Mouse (Mus musculus): ENCODE measurements around the gene Chpf. TPM values are rescaled to one million over a fixed set of nuclear protein-coding genes. Genes with fewer than 3 reads are reported as not detected.
A peak's percentile ranks its signal among the peaks of the same experiment; 100 is the strongest.

Gene Chpf
- total RNA-seq (2021), result 1 to 10 TPM; 3.7 to 4.4 TPM
- long read RNA-seq, experiment 1, transcript Chpf-201 (4 exons, 2,892 nt), result major isoform, 11 of 11 reads
- long read RNA-seq, experiment 1, partial matches to known transcripts, result 0 of 11 reads
- long read RNA-seq, experiment 1, other reads (novel, unspliced or antisense), result 0 of 11 reads
- long read RNA-seq, experiment 2, transcript Chpf-201 (4 exons, 2,892 nt), result major isoform, 6 of 6 reads
- long read RNA-seq, experiment 2, partial matches to known transcripts, result 0 of 6 reads
- long read RNA-seq, experiment 2, other reads (novel, unspliced or antisense), result 0 of 6 reads

DNA sequence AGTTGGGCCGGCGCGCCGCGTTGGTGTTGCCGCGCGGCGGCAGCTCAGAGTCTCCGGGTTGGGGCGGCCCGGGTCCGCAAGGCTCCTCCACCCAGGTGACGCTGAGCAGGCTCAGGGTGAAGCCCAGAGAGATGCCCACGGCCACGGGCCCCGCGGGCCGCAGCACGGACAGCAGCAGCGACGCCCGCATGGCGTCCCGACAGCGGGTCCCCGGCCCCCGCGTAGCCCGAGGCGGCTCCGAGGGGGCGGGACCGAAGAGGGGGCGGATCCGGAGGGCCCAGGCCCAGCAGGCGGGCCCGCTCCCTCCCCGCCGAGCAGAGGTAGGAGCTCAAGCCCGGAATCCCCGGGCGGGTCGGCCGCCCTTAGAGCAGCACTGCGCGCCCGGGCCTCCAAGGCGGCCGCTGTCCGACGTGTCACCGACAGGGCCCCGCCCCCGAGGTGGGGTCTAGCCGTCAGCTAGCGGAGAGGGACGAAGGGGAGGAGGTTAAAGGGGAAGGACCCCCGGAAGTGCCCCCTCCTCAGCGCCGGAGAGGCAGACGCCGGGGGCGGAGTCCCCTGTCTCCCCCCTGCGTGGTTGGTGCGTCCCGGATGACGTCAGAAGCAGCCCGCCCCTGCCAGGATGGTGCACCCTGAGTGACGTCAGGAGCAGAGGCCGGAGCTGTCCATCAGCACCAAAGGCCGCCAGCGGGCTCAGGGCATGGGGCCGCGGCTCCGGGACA, at the start of gene Chpf, which contains the start of gene Tmem198:
Gene Chpf (minus strand): TSS at position 392 of the 719 bp plus-strand sequence.
Gene Tmem198 (plus strand): TSS at position 617 of the 719 bp plus-strand sequence.
- DNase-seq (ENCODE audit: low spot score), result peak; percentile 95

DNA sequence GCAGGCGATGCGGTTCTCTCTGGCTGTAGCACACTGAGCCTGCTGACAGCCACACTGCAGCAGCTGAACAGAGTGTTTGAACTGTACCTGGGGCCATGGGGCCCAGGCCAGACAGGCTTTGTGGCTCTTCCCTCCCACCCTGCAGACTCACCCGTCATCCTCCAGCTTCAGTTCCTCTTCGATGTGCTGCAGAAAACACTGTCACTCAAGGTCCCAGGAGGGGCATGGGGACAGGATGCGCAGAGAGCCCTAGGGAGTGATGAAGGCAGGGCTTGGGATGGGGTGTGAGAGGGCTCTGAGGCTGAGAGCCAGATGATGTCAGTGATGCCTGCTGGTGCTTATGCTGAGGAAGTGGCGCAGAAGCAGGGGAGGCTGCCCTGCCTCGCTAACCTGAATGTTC, 45.6 kb upstream of the Chpf start:
- no peak for DNase-seq (ENCODE audit: low spot score)

DNA sequence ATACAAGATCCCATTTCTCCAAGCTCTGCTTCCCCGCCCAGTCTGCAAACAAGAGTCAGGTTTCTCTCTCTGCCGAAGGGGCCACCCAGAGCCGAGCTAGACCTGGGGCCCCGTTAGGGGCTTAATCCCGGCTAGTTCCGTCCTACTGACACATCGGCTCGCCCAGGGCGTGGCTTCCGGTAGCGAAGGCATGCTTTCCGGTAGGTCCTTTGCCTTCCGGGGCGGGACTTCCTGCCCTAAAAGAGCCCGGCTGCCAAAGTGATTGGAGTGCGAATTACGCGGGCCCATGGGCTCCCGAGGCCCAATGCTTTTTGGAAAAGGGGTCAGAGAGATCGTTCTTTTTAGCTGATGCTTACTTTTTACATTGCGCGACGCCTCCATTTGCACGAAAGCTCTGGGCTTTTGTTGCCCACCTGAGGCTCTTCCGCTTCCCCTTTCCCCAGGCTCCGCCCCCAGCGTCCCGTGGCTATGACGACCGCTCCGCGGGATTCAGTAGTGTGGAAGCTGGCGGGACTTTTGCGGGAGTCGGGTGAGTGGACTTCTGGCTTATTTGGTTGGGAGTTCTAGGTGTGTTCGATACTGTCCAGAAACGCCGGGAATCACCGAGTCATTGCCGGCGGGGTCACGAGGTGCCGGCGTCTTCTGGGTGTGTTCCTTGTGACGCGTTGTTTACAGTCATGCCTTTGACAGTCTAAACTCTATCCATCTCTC, 42.4 kb upstream of the Chpf start, which contains the start of gene Stk11ip:
Gene Stk11ip (plus strand): TSS at position 209 of the 711 bp plus-strand sequence.
- peak; percentile 94 for DNase-seq (ENCODE audit: low spot score)

DNA sequence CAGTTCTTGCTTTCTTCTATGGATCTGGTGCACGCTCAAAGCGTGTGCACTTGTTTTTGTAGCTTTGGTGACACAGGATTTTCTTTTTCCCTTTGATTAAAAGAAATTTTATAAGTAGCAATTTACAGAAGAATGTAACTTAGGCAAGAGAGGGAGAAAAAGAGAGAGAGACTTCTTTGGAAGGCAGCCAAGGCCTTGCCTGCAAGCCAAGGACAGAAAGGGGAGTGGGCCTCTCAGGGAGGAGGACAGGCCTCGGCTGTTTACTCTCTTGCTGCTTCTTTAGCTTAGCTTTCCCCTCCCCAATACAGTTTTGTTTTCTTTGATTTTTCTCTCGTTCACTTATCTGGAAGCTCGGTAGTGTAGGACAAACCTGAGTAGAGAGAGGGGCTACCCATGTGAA, 40.5 kb upstream of the Chpf start:
- no peak for DNase-seq (ENCODE audit: low spot score)

DNA sequence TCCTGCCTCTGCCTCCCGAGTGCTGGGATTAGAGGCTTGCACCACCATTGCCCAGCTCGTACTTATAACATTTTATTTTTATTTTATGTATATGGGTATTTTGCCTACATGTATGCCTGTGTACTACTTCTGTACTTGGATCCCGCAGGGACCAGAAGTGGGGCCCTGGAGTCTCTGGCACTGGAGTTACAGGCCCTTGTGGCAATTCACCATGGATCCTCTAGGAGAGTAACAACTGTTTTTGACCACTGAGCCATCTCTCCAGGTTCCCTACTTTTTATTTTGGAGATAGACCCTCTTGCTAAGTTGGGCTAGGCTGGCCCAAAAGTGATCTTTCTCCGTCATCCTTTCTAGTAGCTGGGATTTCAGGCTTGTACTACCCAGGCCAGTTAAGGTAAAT, 39.3 kb upstream of the Chpf start:
- DNase-seq (ENCODE audit: low spot score), result no peak

DNA sequence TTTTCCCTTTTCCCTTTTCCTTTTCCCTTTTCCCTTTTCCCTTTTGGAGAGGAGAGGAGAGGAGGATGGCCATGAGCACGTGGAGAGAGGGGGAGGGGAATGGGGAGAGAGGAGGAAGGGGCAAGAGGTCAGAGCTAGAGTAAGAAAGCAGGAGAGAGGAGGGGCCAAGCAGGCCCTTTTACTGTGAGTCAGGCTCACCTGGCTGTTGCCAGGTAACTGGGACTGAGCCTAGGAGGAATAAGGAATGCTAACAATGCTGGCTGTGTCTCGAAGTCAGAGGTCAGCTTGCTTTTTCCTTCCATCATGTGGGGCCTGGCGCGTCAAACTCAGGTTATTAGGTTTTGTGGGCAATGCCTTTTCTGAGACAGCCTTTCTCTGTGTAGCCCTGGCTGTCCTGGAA, 38.9 kb upstream of the Chpf start:
- no peak for DNase-seq (ENCODE audit: low spot score)

DNA sequence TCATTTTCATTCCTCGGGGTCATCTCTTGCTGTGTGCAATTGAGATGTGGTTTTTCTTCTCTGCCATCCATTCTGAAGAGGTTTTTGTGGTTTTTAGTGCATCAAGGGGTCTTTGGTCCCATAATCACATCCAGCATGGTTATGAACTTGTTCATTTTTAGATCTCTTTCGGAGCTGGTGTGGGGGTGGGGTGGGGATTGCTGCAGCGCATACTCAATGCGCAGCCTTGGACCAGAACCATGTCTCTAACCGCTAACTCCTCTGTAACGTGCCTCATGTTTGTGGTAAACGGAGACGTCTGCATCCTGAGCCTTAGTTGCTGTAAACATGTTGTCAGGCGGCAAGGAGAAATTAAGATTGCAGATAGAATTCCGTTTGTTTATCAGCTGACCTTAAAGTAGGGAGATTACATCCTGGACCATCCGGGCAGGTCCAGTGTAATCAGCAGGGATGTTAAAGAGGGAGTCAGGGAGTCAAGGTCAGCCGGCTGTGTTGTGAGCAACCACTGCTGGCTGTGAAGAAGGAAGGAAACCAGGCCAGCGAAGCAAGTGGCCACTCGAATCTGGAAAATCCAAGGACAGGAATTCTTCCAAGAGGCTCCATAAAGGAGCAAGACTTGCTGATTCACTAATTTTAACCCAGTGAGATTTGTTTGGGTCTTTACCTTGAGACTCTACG, 37.7 kb upstream of the Chpf start:
- DNase-seq (ENCODE audit: low spot score), result no peak

- DNase-seq (ENCODE audit: low spot score), result no peak
These were observed 33.4 kb upstream of the Chpf start for GRCm38 (mm10) chr1:75512550-75512949.

GRCm38 (mm10) chr1:75511437-75512210, 32.5 kb upstream of the Chpf start:
- no peak for DNase-seq (ENCODE audit: low spot score)

- no peak for DNase-seq (ENCODE audit: low spot score)
These were observed 31.0 kb upstream of the Chpf start for GRCm38 (mm10) chr1:75510154-75510553.

DNA sequence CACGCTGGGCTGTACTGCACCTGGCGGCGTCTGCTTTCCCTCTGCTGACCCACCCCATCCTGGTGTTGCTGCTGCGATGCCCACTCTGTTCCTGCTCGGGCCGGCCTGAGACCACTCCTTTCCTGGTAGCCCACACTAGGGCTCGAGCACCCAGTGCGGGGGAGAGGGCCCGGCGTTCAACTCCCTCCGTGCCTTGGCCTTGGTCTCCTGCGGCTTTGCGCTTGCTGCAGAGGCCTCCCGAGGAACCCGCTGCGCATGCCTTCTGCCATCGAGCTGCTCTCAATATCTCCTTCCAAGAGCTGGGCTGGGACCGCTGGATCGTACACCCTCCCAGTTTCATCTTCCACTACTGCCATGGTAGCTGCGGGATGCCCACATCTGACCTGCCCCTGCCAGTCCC, 30.5 kb upstream of the Chpf start:
- DNase-seq (ENCODE audit: low spot score), result no peak

GRCm38 (mm10) chr1:75507006-75507405, 27.9 kb upstream of the Chpf start, which contains the start of gene Inha:
Gene Inha, plus strand, starts transcription at chr1:75507077.
- DNase-seq (ENCODE audit: low spot score), result no peak

DNA sequence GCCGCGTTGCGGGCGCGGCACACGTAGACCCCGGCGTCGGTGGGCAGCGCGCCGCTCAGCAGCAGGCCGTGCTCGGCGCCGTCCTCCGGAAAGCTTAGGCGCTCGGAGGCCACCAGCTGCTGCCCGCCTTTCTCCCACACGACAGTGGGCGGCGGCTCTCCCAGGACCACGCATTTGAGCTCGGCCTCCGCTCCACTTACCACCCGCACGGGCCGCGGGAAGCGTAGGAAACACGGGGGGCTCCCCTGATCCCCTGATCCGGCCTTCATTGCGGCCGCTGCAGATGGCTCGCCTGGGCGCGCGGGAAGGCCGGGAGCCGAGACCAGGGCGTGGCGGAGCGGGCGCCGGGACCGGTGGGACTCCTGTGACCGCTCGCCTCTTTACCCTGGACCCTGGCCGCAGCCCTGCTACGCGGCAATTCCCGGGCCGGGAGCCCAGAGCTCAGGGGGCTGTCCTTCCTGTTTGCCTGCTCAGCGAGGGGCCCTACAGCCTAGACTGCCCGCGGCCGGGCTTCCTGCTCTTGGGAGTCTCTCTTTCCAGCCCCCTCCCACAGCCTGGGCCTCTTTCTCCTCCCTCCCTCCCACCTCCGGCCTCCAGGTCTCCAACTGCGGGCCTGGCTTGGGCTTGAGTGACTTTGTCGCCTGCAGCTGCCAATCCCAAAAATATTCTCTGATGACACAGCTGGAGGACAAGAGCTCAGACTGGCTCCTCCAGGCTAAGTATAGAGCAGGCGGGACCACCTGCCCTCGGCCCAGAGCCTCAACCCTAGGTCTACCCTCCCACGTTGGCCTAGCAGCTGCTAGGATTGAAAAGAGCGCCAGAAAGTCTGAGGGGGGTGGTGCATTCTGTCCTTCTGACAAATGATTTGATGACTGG, 27.1 kb upstream of the Chpf start, which contains the start of gene Obsl1:
Gene Obsl1 (minus strand): TSS at position 497 of the 876 bp plus-strand sequence.
- DNase-seq (ENCODE audit: low spot score), result peak; percentile 57

DNA sequence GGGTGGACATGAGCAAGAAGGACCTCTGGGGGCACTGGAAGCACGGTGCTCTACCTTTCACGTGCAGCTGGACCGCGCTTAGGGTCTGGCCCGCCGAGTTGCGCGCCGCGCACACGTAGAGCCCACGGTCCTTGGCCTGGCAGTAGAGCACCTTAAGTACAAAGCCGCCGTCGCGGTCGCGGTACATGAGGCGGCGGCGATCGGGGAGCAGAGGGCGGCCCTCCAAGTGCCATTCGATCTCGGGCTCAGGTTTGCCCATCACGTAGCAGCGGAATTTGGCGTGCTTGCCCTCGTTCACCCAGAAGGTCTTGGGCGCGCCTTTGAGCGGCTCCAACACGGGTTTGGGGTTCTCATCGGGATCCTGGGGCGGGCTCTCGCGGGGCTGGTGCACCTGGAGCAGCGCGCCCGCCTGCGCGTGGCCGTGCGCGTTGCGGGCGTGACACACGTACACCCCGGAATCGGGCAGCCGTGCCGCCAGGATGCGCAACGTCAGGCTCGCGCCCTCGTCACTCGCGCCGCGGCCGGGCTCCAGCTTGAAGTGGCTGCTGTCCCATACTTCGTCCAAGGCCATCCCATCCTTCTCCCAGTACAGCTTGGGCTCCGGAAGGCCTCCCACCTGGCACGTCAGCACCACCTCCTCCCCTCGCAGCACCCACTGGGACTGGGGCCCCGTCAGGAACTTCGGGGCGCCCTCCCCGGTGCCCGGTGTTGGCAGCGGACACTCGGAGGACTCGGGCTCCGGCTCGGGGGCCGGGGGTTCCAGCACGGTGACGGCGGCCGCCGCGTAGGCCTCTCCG, 26.2 kb upstream of the Chpf start:
- DNase-seq (ENCODE audit: low spot score), result peak; percentile 64

- DNase-seq (ENCODE audit: low spot score), result no peak
These were observed 25.3 kb upstream of the Chpf start for GRCm38 (mm10) chr1:75504256-75505045.

GRCm38 (mm10) chr1:75503651-75503980, 24.5 kb upstream of the Chpf start:
- DNase-seq (ENCODE audit: low spot score), result no peak

- no peak for DNase-seq (ENCODE audit: low spot score)
These were observed 24.0 kb upstream of the Chpf start for GRCm38 (mm10) chr1:75502945-75503650.
